Mouse (Mus musculus) embryo, embryonic 11.5 days (tissue): ENCODE measurements around the gene Pla2g12a.

Source experiments
- DNase-seq: peaks from one replicate; pipeline ENCODE4 v3.0.0-alpha.2; 2012; ENCODE audit warnings: low read depth, low spot score

The Pla2g12a gene

GRCm38 (mm10) chr3:129898886-129899285, 20.5 kb downstream of the Pla2g12a start:
- no peak for DNase-seq

GRCm38 (mm10) chr3:129901271-129901809, 22.9 kb downstream of the Pla2g12a start, which contains the start of gene Casp6:
Casp6 (plus strand) TSS chr3:129901425.
- DNase-seq: peak; percentile 69

GRCm38 (mm10) chr3:129903369-129903768, 25.0 kb downstream of the Pla2g12a start:
- no peak for DNase-seq

- DNase-seq: no peak
Measured at GRCm38 (mm10) chr3:129903866-129904265, 25.5 kb downstream of the Pla2g12a start.

GRCm38 (mm10) chr3:129904381-129905132, 26.2 kb downstream of the Pla2g12a start:
- DNase-seq: no peak

GRCm38 (mm10) chr3:129912025-129912424, 33.6 kb downstream of the Pla2g12a start:
- no peak for DNase-seq

GRCm38 (mm10) chr3:129913241-129913640, 34.8 kb downstream of the Pla2g12a start:
- DNase-seq: no peak

GRCm38 (mm10) chr3:129917424-129917823, 39.0 kb downstream of the Pla2g12a start:
- DNase-seq: no peak

- peak; percentile 55 for DNase-seq
Measured at GRCm38 (mm10) chr3:129918434-129918833, 40.0 kb downstream of the Pla2g12a start.

- DNase-seq: no peak
Measured at GRCm38 (mm10) chr3:129923581-129923980, 45.2 kb downstream of the Pla2g12a start.

GRCm38 (mm10) chr3:129925861-129926260, 47.5 kb downstream of the Pla2g12a start:
- no peak for DNase-seq

- no peak for DNase-seq
Measured at GRCm38 (mm10) chr3:129930213-129930778, 51.9 kb downstream of the Pla2g12a start.

- no peak for DNase-seq
Measured at GRCm38 (mm10) chr3:129932443-129932842, 54.0 kb downstream of the Pla2g12a start.

- DNase-seq: no peak
Measured at GRCm38 (mm10) chr3:129936561-129936960, 58.2 kb downstream of the Pla2g12a start.

GRCm38 (mm10) chr3:129937848-129938247, 59.4 kb downstream of the Pla2g12a start:
- no peak for DNase-seq

- no peak for DNase-seq
Measured at GRCm38 (mm10) chr3:129939058-129939457, 60.7 kb downstream of the Pla2g12a start.

- DNase-seq: no peak
Measured at GRCm38 (mm10) chr3:129940780-129941179, 62.4 kb downstream of the Pla2g12a start.

GRCm38 (mm10) chr3:129941291-129941690, 62.9 kb downstream of the Pla2g12a start:
- no peak for DNase-seq

GRCm38 (mm10) chr3:129943813-129944212, 65.4 kb downstream of the Pla2g12a start:
- DNase-seq: no peak
